Mouse (Mus musculus): ENCODE results near the gene Pofut2.
A peak's percentile ranks its signal among the peaks of the same experiment; 100 is the strongest.

Gene Pofut2

GRCm38 (mm10) chr10:77258704-77259621, at the start of gene Pofut2:
Pofut2 (plus strand) TSS chr10:77259218.
- peak; percentile 95 to 97 for DNase-seq

GRCm38 (mm10) chr10:77209261-77209660, 49.8 kb upstream of the Pofut2 start:
- no peak for DNase-seq

DNA sequence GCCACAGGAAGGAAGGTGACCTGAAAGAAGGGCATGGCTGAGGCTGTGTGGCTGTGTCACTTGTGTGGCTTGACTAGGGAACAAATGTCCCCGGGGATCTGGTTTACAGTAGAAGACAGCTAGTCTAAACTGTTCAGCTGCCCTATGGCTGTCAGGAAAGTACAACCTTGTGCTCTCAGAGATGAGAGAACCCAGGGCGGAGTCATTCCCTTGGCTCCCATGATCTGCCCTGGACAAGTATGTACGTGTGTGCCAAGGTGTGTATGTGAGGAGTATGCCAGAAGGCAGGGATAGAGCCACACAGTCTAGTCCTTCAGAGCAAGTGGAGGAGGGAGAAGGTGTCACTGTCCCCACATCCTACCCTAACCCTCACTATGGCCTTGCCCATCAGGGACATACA, 48.4 kb upstream of the Pofut2 start:
- DNase-seq = no peak

DNA sequence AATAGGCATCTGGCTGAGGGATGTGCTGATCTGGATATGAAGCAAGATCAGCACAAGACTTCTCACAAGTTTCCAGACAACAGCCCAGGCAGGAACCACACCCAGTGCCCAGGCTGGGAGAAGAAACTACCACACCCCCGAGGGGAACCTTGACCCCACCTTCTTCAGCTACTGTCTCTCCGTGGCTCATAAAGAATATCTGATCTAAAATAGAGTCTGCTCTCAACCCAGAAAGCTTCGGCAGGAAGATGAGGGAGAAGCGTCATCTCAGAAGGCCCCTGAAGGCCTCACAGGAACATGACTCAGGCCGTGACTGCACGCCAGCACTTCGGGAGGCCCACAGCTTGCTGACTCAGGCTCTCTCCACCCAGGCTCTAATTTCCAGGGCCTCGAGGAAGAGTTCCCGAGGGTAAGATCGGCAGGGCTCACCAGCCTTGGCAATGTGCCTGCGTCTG, 47.9 kb upstream of the Pofut2 start:
- DNase-seq = no peak

- DNase-seq = no peak
Measured at GRCm38 (mm10) chr10:77212354-77213120, 46.5 kb upstream of the Pofut2 start.

DNA sequence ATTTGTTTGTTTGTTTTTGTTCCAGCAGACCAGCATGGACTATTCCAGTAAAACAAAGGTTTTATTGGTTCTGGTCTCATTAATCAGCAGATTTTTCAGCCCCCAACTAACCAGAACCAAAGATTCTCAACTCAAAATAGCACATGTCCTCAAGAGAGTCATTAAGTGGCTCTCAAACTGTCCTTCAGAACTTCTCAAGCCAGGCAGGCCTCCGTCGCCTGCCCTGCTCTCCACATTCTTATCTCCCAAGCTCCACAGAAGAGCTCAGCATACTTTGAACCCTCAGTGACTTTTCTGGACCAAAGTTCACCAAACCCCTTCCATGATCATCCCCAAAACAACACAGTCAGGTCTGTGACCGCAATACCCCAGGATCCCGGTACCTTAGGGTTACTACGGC, 45.5 kb upstream of the Pofut2 start:
- no peak for DNase-seq

DNA sequence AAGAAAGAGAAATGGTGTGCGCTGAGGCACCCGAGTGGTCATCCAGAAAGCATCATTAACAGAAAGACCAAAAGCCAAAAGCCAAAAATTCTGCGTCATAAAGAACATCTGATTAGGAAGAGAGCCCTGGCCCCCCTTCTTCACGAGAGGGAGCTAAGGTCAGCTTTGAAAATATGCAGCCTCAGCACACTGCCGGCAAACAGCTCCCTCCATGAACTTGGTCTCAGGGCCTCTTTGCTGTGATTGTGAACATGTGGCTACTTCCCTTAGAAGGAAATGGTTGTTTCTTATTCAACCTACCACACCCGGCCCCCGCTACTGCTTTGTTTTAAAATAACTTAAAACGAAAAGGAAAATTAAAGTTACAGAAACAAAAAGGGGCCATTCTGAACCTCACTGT, 44.4 kb upstream of the Pofut2 start:
- DNase-seq = no peak

- peak; percentile 14 to 25 for DNase-seq
Measured at GRCm38 (mm10) chr10:77215641-77216040, 43.4 kb upstream of the Pofut2 start.

DNA sequence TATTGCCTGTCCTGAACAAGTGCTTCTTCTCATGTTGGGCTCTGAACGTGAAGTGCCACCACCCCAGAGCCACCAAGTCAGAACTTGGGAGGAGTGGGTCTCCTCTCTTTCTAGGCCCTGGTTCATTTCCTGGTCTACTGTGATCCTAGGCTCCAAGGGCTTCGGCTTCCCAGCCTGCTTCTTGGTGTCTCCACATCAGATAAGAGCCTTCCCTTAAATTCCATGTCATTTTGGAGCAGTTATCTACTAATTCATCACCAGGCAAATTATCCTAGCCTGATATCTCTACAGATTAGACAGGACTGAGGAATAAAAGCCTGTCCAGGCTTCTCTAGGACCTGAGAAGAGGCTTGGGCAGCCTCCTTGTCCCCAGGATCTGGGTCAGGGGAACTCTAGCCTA, 42.7 kb upstream of the Pofut2 start:
- no peak for DNase-seq

DNA sequence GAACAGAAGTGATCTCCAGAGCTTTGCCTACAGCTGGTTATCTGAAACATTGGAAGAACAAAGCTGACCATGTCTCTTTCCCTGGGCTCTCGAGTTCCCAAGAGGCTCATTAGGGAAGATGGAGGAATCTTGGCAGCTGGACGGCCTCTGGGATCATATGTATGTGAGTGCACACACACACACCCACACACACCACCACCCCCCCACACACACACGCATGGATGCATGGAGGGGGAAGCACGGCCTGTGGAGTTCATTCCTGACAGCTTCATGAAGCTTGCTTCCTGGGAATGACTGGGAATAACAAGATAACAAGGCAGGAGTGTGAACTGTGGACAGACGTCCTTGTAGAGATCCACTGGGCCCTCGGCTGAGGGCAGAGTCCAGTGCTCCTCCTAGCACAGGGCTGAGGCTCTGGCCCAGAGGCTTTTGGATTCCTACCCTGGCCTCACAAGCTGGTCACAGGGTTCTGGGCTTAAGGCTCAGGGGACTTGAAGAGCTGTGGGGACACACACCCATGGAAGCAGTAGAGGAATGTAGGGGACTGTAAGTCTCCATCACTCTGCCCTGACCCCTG, 41.8 kb upstream of the Pofut2 start:
- no peak for DNase-seq

- no peak for DNase-seq
Measured at GRCm38 (mm10) chr10:77218059-77218458, 41.0 kb upstream of the Pofut2 start.

GRCm38 (mm10) chr10:77219411-77220025, 39.5 kb upstream of the Pofut2 start:
- DNase-seq = no peak

DNA sequence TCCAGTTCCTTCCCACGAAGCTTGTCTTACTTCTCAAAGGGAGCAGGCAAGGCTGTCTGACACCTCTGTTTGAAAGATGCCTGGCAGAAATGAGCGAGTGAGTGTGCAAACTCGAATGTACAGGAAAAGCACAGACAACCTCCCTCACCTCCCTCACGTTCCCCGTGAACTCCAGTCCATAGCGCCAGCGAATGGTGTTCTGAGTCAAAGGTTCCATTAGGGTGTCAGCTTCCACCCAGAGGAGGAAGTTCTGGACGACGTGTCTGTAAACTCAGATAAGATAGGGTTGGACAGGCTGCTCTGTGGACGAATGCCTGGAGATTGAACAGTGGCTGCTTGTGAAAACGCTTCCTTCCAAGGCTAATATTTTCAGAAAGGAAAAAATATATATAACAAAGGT, 37.9 kb upstream of the Pofut2 start:
- no peak for DNase-seq

- DNase-seq = no peak
Measured at GRCm38 (mm10) chr10:77222963-77223552, 36.0 kb upstream of the Pofut2 start.

DNA sequence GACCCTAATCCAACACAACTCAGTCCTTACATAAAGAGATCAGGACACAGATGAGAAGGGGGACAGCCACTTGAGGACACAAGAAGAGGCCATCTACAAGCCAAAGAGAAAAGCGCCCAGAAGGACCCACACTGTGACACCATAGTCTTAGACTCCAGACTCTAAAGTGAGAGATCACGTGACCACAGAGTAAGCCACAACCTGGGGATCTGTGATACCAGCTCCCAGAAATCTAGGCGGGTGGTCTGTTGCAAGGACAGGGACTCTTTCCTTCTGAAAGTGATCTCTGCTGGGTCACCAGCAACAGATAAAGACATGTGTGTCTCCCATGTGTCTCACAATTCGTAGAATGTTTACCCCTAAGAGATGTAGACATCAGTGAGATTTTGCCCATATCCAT, 34.6 kb upstream of the Pofut2 start:
- DNase-seq = no peak

DNA sequence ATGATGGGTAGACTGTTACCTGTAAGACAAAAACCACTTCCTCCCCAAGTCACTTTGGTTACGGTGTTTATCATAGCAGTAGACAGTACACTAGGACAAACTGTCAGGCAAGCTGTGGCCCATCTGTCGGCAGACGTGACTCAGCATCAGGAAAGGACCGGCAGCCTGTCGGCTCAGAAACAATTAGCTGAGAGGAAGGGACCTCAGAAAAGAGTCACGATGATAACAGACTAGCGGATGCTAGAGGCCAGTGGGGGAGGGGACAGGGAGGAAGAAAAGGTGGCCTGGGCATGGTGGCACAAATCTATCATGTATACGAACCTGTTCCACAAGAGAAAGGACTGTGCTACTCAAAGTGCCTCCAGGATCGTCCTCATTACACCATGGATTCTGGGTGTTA, 33.6 kb upstream of the Pofut2 start:
- no peak for DNase-seq

DNA sequence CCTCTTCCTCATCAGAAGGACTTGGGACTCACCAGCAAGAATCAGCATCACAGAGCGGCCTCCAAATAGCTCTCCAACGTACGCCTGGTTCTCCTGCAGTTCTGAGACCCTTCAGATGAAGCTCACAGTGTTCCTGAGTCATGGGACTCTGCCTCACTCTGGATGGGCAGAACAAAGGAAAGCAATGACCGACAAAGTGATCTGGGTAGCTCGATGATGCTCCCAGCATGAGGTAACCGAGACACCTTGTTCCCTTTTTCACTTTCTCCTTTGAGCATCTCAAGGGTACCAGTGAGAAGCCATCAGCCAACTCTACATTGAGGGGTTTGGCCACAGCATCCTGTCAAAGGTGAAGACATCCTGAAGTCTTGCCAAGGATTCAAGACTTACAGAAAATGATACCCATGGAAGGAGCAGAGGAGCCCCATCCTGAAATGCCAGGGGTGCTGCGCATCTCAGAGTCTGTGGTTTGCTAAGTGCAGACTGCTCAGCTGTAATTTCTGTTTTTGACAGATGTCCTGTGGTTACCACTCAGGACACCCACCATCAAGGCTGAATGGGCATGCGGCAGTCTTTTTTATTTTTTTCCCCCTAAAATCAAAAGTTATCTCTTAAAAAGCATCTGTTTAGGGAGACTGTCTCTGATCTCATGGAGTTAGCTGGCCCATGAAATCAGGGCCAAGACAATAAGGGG, 32.9 kb upstream of the Pofut2 start:
- DNase-seq = no peak

DNA sequence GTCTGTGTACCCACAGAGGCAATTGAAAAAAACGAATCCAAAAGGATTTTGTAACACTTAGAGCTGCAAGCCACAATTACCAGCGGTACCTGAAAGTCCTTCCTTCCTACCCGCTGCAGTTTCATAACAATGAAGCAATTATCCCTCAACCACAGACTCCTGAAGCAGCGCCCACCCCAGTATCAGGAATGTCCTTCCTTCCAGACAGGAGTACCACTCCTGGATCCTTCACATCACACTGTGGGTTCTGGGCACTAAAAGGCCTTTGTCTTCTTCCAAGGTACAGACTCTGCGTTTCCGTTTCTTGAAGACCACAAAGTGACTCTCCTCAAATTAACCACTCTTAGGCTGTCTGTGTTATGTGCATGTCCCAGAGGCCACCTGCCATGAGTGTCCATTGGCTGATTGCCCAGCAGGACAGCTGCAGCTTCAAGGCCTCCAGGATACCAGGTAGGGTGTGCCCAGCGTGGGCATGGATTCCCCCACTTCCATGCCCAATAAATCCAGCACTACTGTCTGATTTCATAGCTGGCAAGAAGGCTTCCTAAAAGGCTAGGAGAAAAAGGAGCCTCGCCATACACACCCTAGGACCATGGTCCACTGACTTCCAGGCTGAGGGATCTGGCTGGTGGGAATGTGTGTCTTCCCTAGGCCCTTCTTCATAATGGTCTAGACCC, 32.2 kb upstream of the Pofut2 start:
- no peak for DNase-seq

DNA sequence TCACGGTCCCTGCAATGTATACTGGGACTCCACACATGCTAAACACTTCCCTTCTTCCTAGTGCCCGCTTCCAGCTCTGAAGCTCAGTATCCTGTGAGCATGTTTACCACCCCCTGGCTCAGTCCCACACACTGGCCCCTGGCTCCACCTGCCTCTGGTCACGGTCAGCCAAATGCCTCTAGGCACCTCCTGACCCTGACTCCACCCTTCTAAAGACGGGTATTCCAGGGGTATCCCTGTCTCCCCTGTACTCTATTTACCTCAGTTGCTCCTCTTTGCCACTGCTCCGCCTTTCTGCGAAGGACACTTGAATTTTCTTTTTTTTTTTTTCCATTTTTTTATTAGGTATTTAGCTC, 31.7 kb upstream of the Pofut2 start:
- no peak for DNase-seq

DNA sequence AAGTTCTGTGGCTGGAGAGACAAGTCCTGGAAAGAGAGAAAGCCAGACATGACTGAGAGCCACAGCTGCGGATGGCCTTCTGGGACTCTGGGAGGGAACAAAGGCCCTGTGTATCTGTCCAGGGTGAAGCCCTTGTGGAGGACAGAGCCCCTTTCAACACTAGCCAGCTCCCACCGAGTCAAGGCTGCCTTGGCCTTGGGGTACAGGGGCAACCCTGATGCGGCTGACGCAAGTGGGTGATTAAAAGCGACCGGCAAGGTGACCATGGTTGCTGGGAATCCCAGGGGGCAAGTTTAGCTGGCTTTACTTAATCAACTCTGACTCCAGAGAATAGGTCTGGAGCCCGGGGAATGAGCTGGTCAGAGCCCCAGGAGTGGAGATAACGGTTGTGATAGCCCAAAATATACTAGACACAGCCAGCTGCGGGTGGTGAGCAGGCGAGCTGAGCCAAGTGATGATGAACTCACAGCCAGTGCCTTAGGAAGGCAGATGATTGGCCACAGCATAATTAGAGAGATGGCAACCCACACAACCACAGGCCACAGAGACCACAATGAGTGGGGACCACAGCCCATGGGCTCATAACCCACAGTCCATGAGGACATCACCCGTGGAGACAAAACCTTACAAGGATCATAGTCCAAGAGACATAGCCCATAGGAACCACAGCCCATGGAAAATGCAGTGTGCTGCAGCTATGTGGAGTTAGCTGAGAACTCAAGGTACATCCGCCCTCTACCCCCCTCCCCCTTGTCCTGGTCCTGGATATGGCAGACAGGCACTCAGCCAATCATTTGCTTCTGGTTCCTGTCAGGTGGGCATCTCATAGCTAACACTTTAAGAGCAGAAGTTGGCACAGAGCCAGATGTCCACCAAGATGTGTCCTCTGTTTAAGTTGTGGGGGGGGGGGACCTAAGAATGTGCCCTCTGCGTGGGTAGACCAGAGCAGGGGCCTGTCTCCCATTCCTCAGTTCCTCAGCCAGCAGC, 29.1 kb upstream of the Pofut2 start:
- DNase-seq = no peak

Measured in cerebellum, adult 18-20 months (tissue).